Mouse (Mus musculus): ENCODE results near the gene Tlk2. TPM values are rescaled to one million over a fixed set of nuclear protein-coding genes. Genes with fewer than 3 reads are reported as not detected.

The Tlk2 gene
- polyA plus RNA-seq, 1 experiment from 2014 or later, result 14.4 TPM

- Histone ChIP-seq H3K27me3 (replicated peaks; ENCODE audit: insufficient read depth, low read length) (no peaks in the 10 kb centered on the region), H3K4me3 (ENCODE audit: low read depth, low read length) (no peak overlapping the region), H3K36me3 (ENCODE audit: insufficient read depth, low read length) (no peaks in the 10 kb centered on the region), H3K4me1 (ENCODE audit: insufficient read depth, low read depth, low read length) (peaks cover 39% of the 10 kb centered on the region), H3K9me3 (ENCODE audit: low read length) (no peaks in the 10 kb centered on the region), H3K4me2 (replicated peaks; ENCODE audit: low read depth, low read length) (peak overlapping the region; percentile 37), H3K9ac (replicated peaks; ENCODE audit: low read depth) (no peak overlapping the region), H3K27ac (ENCODE audit: low read length) (peak overlapping the region; percentile 80)
- DNase-seq (ENCODE audit: low spot score), result peak; percentile 84
- 19% methylated on average over 24 of the region's 24 CpGs for WGBS
- peak; percentile 43 for ATAC-seq
- TF ChIP-seq EP300 (IDR thresholded peaks at IDR 0.05) (peak; percentile 38; the same call in 1 of the 2 replicates), CTCF (IDR thresholded peaks at IDR 0.05) (no peak)
Observed at GRCm38 (mm10) chr11:105311291-105311975, 132.8 kb downstream of the Tlk2 start.

GRCm38 (mm10) chr11:105312311-105312942 is 133.8 kb downstream of the Tlk2 start:
- WGBS, result 24% methylated on average over 12 of the region's 12 CpGs
- no peaks in the 10 kb centered on the region for H3K9me3 ChIP-seq (ENCODE audit: low read length)
- H3K9ac ChIP-seq (replicated peaks; ENCODE audit: low read depth), result no peak overlapping the region
- DNase-seq (ENCODE audit: low spot score), result peak; percentile 51
- H3K4me3 ChIP-seq (ENCODE audit: low read depth, low read length), result no peak overlapping the region
- ATAC-seq, result no peak; the same call in 1 of the 2 replicates
- no peaks in the 10 kb centered on the region for H3K27me3 ChIP-seq (replicated peaks; ENCODE audit: insufficient read depth, low read length)
- no peaks in the 10 kb centered on the region for H3K36me3 ChIP-seq (ENCODE audit: insufficient read depth, low read length)
- peak overlapping the region; percentile 80 for H3K27ac ChIP-seq (ENCODE audit: low read length)
- H3K4me1 ChIP-seq (ENCODE audit: insufficient read depth, low read depth, low read length), result peaks cover 39% of the 10 kb centered on the region
- H3K4me2 ChIP-seq (replicated peaks; ENCODE audit: low read depth, low read length), result no peak overlapping the region
- no peak for TF ChIP-seq CTCF (IDR thresholded peaks at IDR 0.05)

GRCm38 (mm10) chr11:105312972-105313632 is 134.5 kb downstream of the Tlk2 start:
- H3K36me3 ChIP-seq (ENCODE audit: insufficient read depth, low read length), result no peaks in the 10 kb centered on the region
- TF ChIP-seq CTCF (IDR thresholded peaks at IDR 0.05), result no peak
- TF ChIP-seq EP300 (IDR thresholded peaks at IDR 0.05), result no peak
- no peaks in the 10 kb centered on the region for H3K27me3 ChIP-seq (replicated peaks; ENCODE audit: insufficient read depth, low read length)
- H3K9ac ChIP-seq (replicated peaks; ENCODE audit: low read depth), result no peak overlapping the region
- 11% methylated on average over 10 of the region's 10 CpGs for WGBS
- ATAC-seq (peak; percentile 48), DNase-seq (ENCODE audit: low spot score) (peak; percentile 78)
- H3K4me2 ChIP-seq (replicated peaks; ENCODE audit: low read depth, low read length), result no peak overlapping the region
- no peak overlapping the region for H3K4me3 ChIP-seq (ENCODE audit: low read depth, low read length)
- peaks cover 39% of the 10 kb centered on the region for H3K4me1 ChIP-seq (ENCODE audit: insufficient read depth, low read depth, low read length)
- H3K9me3 ChIP-seq (ENCODE audit: low read length), result no peaks in the 10 kb centered on the region
- H3K27ac ChIP-seq (ENCODE audit: low read length), result peak overlapping the region; percentile 80

- H3K4me2 ChIP-seq (replicated peaks; ENCODE audit: low read depth, low read length), result no peak overlapping the region
- no peaks in the 10 kb centered on the region for H3K9me3 ChIP-seq (ENCODE audit: low read length)
- peaks cover 39% of the 10 kb centered on the region for H3K4me1 ChIP-seq (ENCODE audit: insufficient read depth, low read depth, low read length)
- no peak for ATAC-seq
- TF ChIP-seq CTCF (IDR thresholded peaks at IDR 0.05), result no peak
- no peak for TF ChIP-seq EP300 (IDR thresholded peaks at IDR 0.05)
- no peaks in the 10 kb centered on the region for H3K27me3 ChIP-seq (replicated peaks; ENCODE audit: insufficient read depth, low read length)
- no peak overlapping the region for H3K9ac ChIP-seq (replicated peaks; ENCODE audit: low read depth)
- H3K4me3 ChIP-seq (ENCODE audit: low read depth, low read length), result no peak overlapping the region
- DNase-seq (ENCODE audit: low spot score), result no peak
- H3K27ac ChIP-seq (ENCODE audit: low read length), result peak overlapping the region; percentile 80
- WGBS, result 40% methylated on average over 8 of the region's 8 CpGs
- H3K36me3 ChIP-seq (ENCODE audit: insufficient read depth, low read length), result no peaks in the 10 kb centered on the region
Observed at GRCm38 (mm10) chr11:105313633-105314014, 135.0 kb downstream of the Tlk2 start.

GRCm38 (mm10) chr11:105315296-105315695 is 136.7 kb downstream of the Tlk2 start:
- no peaks in the 10 kb centered on the region for H3K27me3 ChIP-seq (replicated peaks; ENCODE audit: insufficient read depth, low read length)
- no peak for TF ChIP-seq EP300 (IDR thresholded peaks at IDR 0.05)
- TF ChIP-seq CTCF (IDR thresholded peaks at IDR 0.05), result no peak
- H3K9me3 ChIP-seq (ENCODE audit: low read length), result no peaks in the 10 kb centered on the region
- no peak overlapping the region for H3K9ac ChIP-seq (replicated peaks; ENCODE audit: low read depth)
- H3K27ac ChIP-seq (ENCODE audit: low read length), result peak overlapping the region; percentile 55
- H3K4me1 ChIP-seq (ENCODE audit: insufficient read depth, low read depth, low read length), result peaks cover 39% of the 10 kb centered on the region
- H3K36me3 ChIP-seq (ENCODE audit: insufficient read depth, low read length), result no peaks in the 10 kb centered on the region
- 60% methylated on average over 8 of the region's 8 CpGs for WGBS
- H3K4me2 ChIP-seq (replicated peaks; ENCODE audit: low read depth, low read length), result no peak overlapping the region
- ATAC-seq, result no peak; the same call in 1 of the 2 replicates
- DNase-seq (ENCODE audit: low spot score), result peak; percentile 43
- H3K4me3 ChIP-seq (ENCODE audit: low read depth, low read length), result no peak overlapping the region

- Histone ChIP-seq H3K4me1 (ENCODE audit: insufficient read depth, low read depth, low read length) (peaks cover 39% of the 10 kb centered on the region), H3K27me3 (replicated peaks; ENCODE audit: insufficient read depth, low read length) (no peaks in the 10 kb centered on the region), H3K9ac (replicated peaks; ENCODE audit: low read depth) (no peak overlapping the region), H3K36me3 (ENCODE audit: insufficient read depth, low read length) (no peaks in the 10 kb centered on the region), H3K27ac (ENCODE audit: low read length) (peak overlapping the region; percentile 55), H3K9me3 (ENCODE audit: low read length) (no peaks in the 10 kb centered on the region), H3K4me2 (replicated peaks; ENCODE audit: low read depth, low read length) (no peak overlapping the region), H3K4me3 (ENCODE audit: low read depth, low read length) (no peak overlapping the region)
- DNase-seq (ENCODE audit: low spot score), result no peak
- no peak for TF ChIP-seq CTCF (IDR thresholded peaks at IDR 0.05)
- TF ChIP-seq EP300 (IDR thresholded peaks at IDR 0.05), result 0 out of 2 replicates have a peak, but pooled peaks have one; percentile 8
- no peak for ATAC-seq
- WGBS, result 89% methylated on average over 4 of the region's 4 CpGs
Observed at GRCm38 (mm10) chr11:105316121-105316520, 137.5 kb downstream of the Tlk2 start.
